Mouse (Mus musculus): ENCODE results near the gene B4galt4. TPM values are rescaled to one million over a fixed set of nuclear protein-coding genes. Genes with fewer than 3 reads are reported as not detected.
A peak's percentile ranks its signal among the peaks of the same experiment; 100 is the strongest.

The B4galt4 gene
- 10 to 100 TPM in 1 of 26 experiments, 1 to 10 TPM in 21, under 1 TPM in 2, not detected in 2; 0.70 to 11.2 (median 3.8) TPM for total RNA-seq (2018; cell fraction: chromatin; rRNA removed)
- 1 to 10 TPM; 3.7 to 8.4 (median 5.6) TPM for total RNA-seq (2018; cell fraction: cytosol; rRNA removed)
- 10 to 100 TPM in 3 of 26 experiments, 1 to 10 TPM in 23; 1.8 to 13.7 (median 5.1) TPM for total RNA-seq (2018; cell fraction: nucleus; rRNA removed)
- 6.9 to 13.1 TPM (median 9.1 TPM) in 3 replicates for polyA plus RNA-seq (2018)

GRCm38 (mm10) chr16:38742113-38742658 is at the start of gene B4galt4:
Gene B4galt4, plus strand, starts transcription at chr16:38742264.
- WGBS (ENCODE audit: missing documents), result under 1% methylated on average over 60 of the region's 69 CpGs
- Histone ChIP-seq H3K4me3 (ENCODE audit: inconsistent target) (peak within 1 kb of the TSS; percentile 45), H3K27ac (no peak within 1 kb of the TSS), H3K36me3 (ENCODE audit: inconsistent target) (no peaks in the 10 kb centered on the region), H3K79me2 (ENCODE audit: inconsistent target) (no peaks in the 10 kb centered on the region)

- no peak overlapping the region for H3K4me3 ChIP-seq (ENCODE audit: inconsistent target)
- H3K36me3 ChIP-seq (ENCODE audit: inconsistent target), result 0 out of 2 replicates have a peak, but pooled peaks cover 8% of the 10 kb centered on the region
- WGBS (ENCODE audit: missing documents), result 61% methylated on average over 6 of the region's 6 CpGs
- no peak overlapping the region for H3K27ac ChIP-seq
- H3K79me2 ChIP-seq (ENCODE audit: inconsistent target), result peaks cover 100% of the 10 kb centered on the region
Measured at GRCm38 (mm10) chr16:38694906-38695540, 47.0 kb upstream of the B4galt4 start.

DNA sequence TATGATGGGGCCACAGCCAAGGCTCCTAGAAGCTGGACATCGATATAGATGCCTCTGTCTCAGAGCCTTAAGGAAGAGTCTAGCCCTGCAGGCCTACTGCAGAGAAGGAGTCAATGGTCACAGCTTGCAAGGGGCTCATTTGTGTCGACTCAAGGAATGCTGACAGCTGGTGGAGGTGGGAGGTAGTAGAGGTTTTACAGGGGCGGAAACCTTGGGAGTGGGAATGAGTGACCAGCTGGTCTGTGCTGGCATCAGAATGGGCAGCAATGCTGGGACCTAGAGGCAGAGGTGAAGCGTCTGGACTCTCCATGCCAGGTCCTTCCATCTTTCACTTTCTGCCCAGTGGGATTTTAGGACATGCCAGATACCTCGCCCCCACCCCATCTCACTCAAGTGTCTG is 46.5 kb upstream of the B4galt4 start:
- Histone ChIP-seq H3K36me3 (ENCODE audit: inconsistent target) (0 out of 2 replicates have a peak, but pooled peaks cover 8% of the 10 kb centered on the region), H3K79me2 (ENCODE audit: inconsistent target) (peaks cover 100% of the 10 kb centered on the region), H3K27ac (no peak overlapping the region), H3K4me3 (ENCODE audit: inconsistent target) (no peak overlapping the region)
- WGBS (ENCODE audit: missing documents), result 89% methylated on average over 5 of the region's 5 CpGs

GRCm38 (mm10) chr16:38697611-38698010 is 44.5 kb upstream of the B4galt4 start:
- Histone ChIP-seq H3K36me3 (ENCODE audit: inconsistent target) (no peaks in the 10 kb centered on the region), H3K79me2 (ENCODE audit: inconsistent target) (peaks cover 100% of the 10 kb centered on the region), H3K27ac (no peak overlapping the region), H3K4me3 (ENCODE audit: inconsistent target) (no peak overlapping the region)
- 95% methylated on average over 5 of the region's 5 CpGs for WGBS (ENCODE audit: missing documents)

DNA sequence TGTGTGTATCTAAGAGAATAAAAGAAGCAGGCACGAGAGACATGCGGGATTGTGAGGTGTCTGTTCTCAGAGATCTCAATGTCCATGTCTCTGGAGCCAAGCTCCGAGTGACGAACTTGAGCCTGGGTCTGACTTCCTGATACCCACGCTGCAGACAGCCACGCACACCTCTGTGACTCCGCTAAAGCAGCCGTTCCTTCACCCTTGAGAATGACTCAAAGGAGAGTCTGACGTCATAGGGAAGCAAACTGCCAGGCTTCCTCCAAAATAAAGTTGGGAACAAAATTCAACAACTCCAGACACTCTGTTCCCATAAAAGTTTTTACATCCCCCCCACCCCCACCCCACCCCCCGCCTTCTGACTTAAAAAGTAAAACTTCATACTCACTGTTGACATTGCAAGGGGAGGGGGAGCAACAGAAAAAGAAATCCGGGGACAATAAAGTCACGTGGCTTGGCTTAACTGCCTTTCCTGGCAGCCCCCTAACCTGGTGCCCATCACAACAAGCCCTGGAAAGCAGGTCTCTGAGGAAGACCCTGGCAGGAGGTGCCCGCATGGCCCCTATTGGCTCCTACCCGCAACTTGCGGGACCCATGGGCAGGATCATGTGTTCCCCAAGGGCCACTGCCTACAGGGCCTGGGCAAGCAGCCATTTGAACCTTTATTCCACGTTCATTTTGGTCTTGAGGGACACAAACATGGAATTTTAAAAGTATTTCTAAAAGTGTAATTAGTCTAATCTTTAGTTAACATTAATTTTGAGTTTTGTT is 41.5 kb upstream of the B4galt4 start:
- Histone ChIP-seq H3K27ac (no peak overlapping the region), H3K79me2 (ENCODE audit: inconsistent target) (peaks cover 100% of the 10 kb centered on the region), H3K4me3 (ENCODE audit: inconsistent target) (no peak overlapping the region), H3K36me3 (ENCODE audit: inconsistent target) (no peaks in the 10 kb centered on the region)
- WGBS (ENCODE audit: missing documents), result 69% methylated on average over 14 of the region's 16 CpGs

DNA sequence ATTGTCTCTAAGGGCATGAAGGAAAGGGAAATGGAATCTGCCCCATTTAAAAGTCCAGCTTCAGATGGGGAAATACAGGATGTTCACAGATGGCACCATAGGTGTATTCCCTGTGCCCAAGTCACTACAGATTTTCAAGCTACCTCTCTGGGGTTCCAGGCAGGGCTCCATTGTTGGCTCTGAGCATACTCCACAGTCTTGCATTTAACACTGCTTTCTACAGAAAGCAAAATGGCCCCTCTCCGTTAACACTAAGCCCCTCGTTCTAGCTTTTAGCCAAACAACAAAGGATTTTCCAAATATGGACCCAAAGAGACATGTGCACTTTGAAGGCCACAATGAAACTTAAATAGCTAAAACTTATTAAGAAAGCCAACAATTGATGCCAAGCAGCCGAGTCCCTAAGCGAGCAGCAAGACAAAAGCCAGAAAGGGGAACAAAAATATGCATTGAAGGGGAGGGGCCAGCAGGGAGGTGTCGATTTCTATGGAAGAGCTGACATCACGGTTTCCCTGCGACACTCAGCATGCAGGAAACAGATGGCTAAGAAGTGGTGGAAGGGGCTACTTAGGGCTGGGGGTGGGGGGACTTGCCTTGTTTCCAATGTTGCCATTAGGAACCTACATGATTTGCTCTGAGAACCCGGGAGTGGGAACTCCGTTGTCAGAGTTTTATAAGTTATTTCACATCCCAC is 40.4 kb upstream of the B4galt4 start:
- 2% methylated on average over 9 of the region's 9 CpGs for WGBS (ENCODE audit: missing documents)
- Histone ChIP-seq H3K4me3 (ENCODE audit: inconsistent target) (no peak overlapping the region; the same call in 1 of the 2 replicates), H3K36me3 (ENCODE audit: inconsistent target) (no peaks in the 10 kb centered on the region), H3K27ac (peak overlapping the region; percentile 63), H3K79me2 (ENCODE audit: inconsistent target) (peaks cover 100% of the 10 kb centered on the region)

GRCm38 (mm10) chr16:38702316-38702715 is 39.7 kb upstream of the B4galt4 start:
- peak overlapping the region; percentile 63 for H3K27ac ChIP-seq
- WGBS (ENCODE audit: missing documents), result 94% methylated on average over 3 of the region's 3 CpGs
- H3K36me3 ChIP-seq (ENCODE audit: inconsistent target), result no peaks in the 10 kb centered on the region
- H3K4me3 ChIP-seq (ENCODE audit: inconsistent target), result no peak overlapping the region
- peaks cover 100% of the 10 kb centered on the region for H3K79me2 ChIP-seq (ENCODE audit: inconsistent target)

DNA sequence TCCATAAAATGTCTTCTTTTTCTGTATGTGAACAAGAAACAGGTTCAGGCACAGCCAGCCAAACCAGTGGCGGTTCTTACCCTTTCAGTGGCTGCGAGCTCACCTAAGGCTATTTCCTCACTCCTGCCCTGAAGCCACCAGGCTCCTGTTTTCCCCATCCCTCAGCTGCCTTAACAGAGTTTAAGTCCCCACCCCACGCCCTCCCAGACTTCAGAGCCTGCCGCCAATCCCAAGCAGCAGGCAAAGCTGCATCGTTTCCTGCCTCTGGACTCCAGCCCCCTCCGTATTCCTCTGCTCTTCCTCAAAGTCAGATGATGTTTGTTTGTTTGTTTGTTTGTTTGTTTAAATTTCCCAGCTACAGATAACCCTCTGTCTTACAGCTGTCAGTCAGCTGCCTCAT is 38.6 kb upstream of the B4galt4 start:
- Histone ChIP-seq H3K4me3 (ENCODE audit: inconsistent target) (no peak overlapping the region), H3K79me2 (ENCODE audit: inconsistent target) (peaks cover 100% of the 10 kb centered on the region), H3K27ac (no peak overlapping the region), H3K36me3 (ENCODE audit: inconsistent target) (no peaks in the 10 kb centered on the region)
- 93% methylated on average over 6 of the region's 6 CpGs for WGBS (ENCODE audit: missing documents)

GRCm38 (mm10) chr16:38705531-38706281 is 36.4 kb upstream of the B4galt4 start:
- H3K36me3 ChIP-seq (ENCODE audit: inconsistent target), result no peaks in the 10 kb centered on the region
- WGBS (ENCODE audit: missing documents), result 79% methylated on average over 9 of the region's 9 CpGs
- H3K27ac ChIP-seq, result no peak overlapping the region
- peaks cover 100% of the 10 kb centered on the region for H3K79me2 ChIP-seq (ENCODE audit: inconsistent target)
- no peak overlapping the region for H3K4me3 ChIP-seq (ENCODE audit: inconsistent target)

- whole genome bisulfite sequencing (ENCODE audit: missing documents), result 71% methylated on average over 7 of the region's 7 CpGs
- Histone ChIP-seq H3K27ac (no peak overlapping the region), H3K79me2 (ENCODE audit: inconsistent target) (peaks cover 92% of the 10 kb centered on the region), H3K36me3 (ENCODE audit: inconsistent target) (no peaks in the 10 kb centered on the region), H3K4me3 (ENCODE audit: inconsistent target) (no peak overlapping the region)
Measured at GRCm38 (mm10) chr16:38706782-38707181, 35.3 kb upstream of the B4galt4 start.

- no peak overlapping the region for H3K27ac ChIP-seq
- no peak overlapping the region for H3K4me3 ChIP-seq (ENCODE audit: inconsistent target)
- no peaks in the 10 kb centered on the region for H3K36me3 ChIP-seq (ENCODE audit: inconsistent target)
- H3K79me2 ChIP-seq (ENCODE audit: inconsistent target), result peaks cover 75% of the 10 kb centered on the region
- 54% methylated on average over 7 of the region's 7 CpGs for WGBS (ENCODE audit: missing documents)
Measured at GRCm38 (mm10) chr16:38708962-38709520, 33.0 kb upstream of the B4galt4 start.

- no peaks in the 10 kb centered on the region for H3K36me3 ChIP-seq (ENCODE audit: inconsistent target)
- H3K27ac ChIP-seq, result peak overlapping the region; percentile 86
- peaks cover 53% of the 10 kb centered on the region for H3K79me2 ChIP-seq (ENCODE audit: inconsistent target)
- peak overlapping the region; percentile 74 for H3K4me3 ChIP-seq (ENCODE audit: inconsistent target)
- 1% methylated on average over 4 of the region's 4 CpGs for WGBS (ENCODE audit: missing documents)
Measured at GRCm38 (mm10) chr16:38711245-38711644, 30.8 kb upstream of the B4galt4 start.

GRCm38 (mm10) chr16:38712105-38712504 is 30.0 kb upstream of the B4galt4 start:
- H3K27ac ChIP-seq, result peak overlapping the region; percentile 86
- whole genome bisulfite sequencing (ENCODE audit: missing documents), result under 1% methylated on average over 11 of the region's 12 CpGs

More at GRCm38 (mm10) chr16:38712105-38712504, 30.0 kb upstream of the B4galt4 start:
- Histone ChIP-seq H3K79me2 (ENCODE audit: inconsistent target) (peaks cover 44% of the 10 kb centered on the region), H3K36me3 (ENCODE audit: inconsistent target) (no peaks in the 10 kb centered on the region), H3K4me3 (ENCODE audit: inconsistent target) (peak overlapping the region; percentile 74)

All from macrophage (primary cell).